11 mouse cellular contexts compared by ENCODE assay signal in the genomic region with DNA sequence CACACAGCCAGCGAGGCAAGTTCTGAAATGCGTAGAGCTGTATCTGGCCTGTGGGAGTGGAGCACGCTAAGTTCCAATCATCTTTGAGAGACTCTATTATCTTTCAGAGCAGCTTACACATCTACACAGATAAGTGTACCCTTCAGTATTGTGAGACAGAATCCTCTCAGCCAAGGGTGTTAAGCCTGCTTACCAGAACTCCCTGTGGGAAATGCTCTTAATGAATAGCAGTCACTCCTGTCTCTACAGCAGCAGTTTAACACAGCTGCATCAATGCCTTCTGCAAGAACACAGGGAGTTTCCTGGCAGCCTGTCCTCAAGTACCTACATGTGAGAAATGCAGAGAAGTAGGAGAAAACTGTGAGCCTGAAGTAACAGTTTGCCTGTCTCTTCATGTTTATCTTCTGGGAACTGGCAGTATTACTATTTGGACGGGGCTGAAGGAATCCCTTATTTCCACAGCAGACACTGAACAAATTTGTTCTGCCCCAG.
DNase-seq lines count a peak whose midpoint lies in the region; ATAC-seq and TF ChIP-seq lines count a peak whose summit lies in the region.
"Had no signal": no experiment of that assay in that cellular context is flagged by ENCODE, and none has a peak within 500 bp of the region (broad histone marks: within the 10 kb centered on the region; RNA-seq: fewer than 3 reads in every experiment).

No protein-coding gene starts in this region.

- no peak overlapping the region for H3K4me2 ChIP-seq in hindbrain, embryonic 14.5 days (replicated peaks)
- no peak overlapping the region for H3K4me2 ChIP-seq in midbrain, embryonic 16.5 days (ENCODE audit: low read length)
- H3K4me2 ChIP-seq: heart, embryonic 15.5 days had no signal

- DNase-seq in layer of hippocampus, adult 11-12 months (ENCODE audit: low spot score) = peak; percentile 15
- no peak for DNase-seq in layer of hippocampus, postnatal 25 days (ENCODE audit: extremely low spot score in 1 of 2, low spot score in 1 of 2)
- peak; percentile 74 for DNase-seq in brain, embryonic 14.5 days (ENCODE audit: low read depth)
- DNase-seq in hindbrain, embryonic 14.5 days (ENCODE audit: low spot score) = no peak
- no peak for DNase-seq in ovary, postnatal 36 days (ENCODE audit: low spot score)
- DNase-seq in cerebellum, postnatal 14 days = no peak
- DNase-seq: cerebellum, adult 9-10 months; kidney, adult 9 months had no signal

- 60% methylated on average over 4 of the region's 4 CpGs for WGBS in hindbrain, embryonic 14.5 days
- WGBS in midbrain, embryonic 16.5 days = 19% methylated on average over 4 of the region's 4 CpGs

- TF ChIP-seq POLR2A in brain, embryonic 14.5 days (IDR thresholded peaks at IDR 0.05; ENCODE audit: borderline replicate concordance, extremely low read depth, insufficient read depth, insufficient read length, poor library complexity, severe bottlenecking) = no peak

- no peaks in the 10 kb centered on the region for H3K27me3 ChIP-seq in hindbrain, embryonic 14.5 days (ENCODE audit: control insufficient read depth, insufficient read depth, low read length)
- no peaks in the 10 kb centered on the region for H3K27me3 ChIP-seq in midbrain, embryonic 16.5 days (ENCODE audit: control insufficient read depth, insufficient read depth, low read depth, low read length)
- H3K27me3 ChIP-seq: heart, embryonic 15.5 days had no signal

- H3K4me1 ChIP-seq in hindbrain, embryonic 14.5 days (replicated peaks; ENCODE audit: control insufficient read depth, insufficient read depth, low read length) = no peaks in the 10 kb centered on the region
- H3K4me1 ChIP-seq in midbrain, embryonic 16.5 days (ENCODE audit: control insufficient read depth, insufficient read depth, low read length) = peaks cover 5% of the 10 kb centered on the region; the same call in 1 of the 2 replicates
- H3K4me1 ChIP-seq: heart, embryonic 15.5 days had no signal

- no peak overlapping the region for H3K4me3 ChIP-seq in hindbrain, embryonic 14.5 days (replicated peaks; ENCODE audit: low read length)
- H3K4me3 ChIP-seq in midbrain, embryonic 16.5 days (ENCODE audit: low read depth, low read length) = no peak overlapping the region
- H3K4me3 ChIP-seq: heart, embryonic 15.5 days had no signal

- H3K36me3 ChIP-seq in hindbrain, embryonic 14.5 days (replicated peaks; ENCODE audit: control insufficient read depth, insufficient read depth) = no peaks in the 10 kb centered on the region
- H3K36me3 ChIP-seq in midbrain, embryonic 16.5 days (ENCODE audit: control insufficient read depth, insufficient read depth, low read length) = no peaks in the 10 kb centered on the region
- H3K36me3 ChIP-seq: heart, embryonic 15.5 days had no signal

- H3K27ac ChIP-seq in hindbrain, embryonic 14.5 days = no peak overlapping the region
- peak overlapping the region; percentile 47 for H3K27ac ChIP-seq in midbrain, embryonic 16.5 days (ENCODE audit: low read length)
- H3K27ac ChIP-seq: heart, embryonic 15.5 days had no signal

- no peaks in the 10 kb centered on the region for H3K9me3 ChIP-seq in hindbrain, embryonic 14.5 days (ENCODE audit: control insufficient read depth, low read length)
- H3K9me3 ChIP-seq in midbrain, embryonic 16.5 days (replicated peaks; ENCODE audit: control insufficient read depth, low read length, poor library complexity, severe bottlenecking) = no peaks in the 10 kb centered on the region
- H3K9me3 ChIP-seq: heart, embryonic 15.5 days had no signal

- H3K9ac ChIP-seq in hindbrain, embryonic 14.5 days = no peak overlapping the region
- H3K9ac ChIP-seq in midbrain, embryonic 16.5 days (ENCODE audit: low read depth, low read length) = 0 out of 2 replicates have a peak overlapping the region, but pooled peaks have one; percentile 11
- H3K9ac ChIP-seq: heart, embryonic 15.5 days had no signal

- no peak for TF ChIP-seq CTCF in brain, embryonic 14.5 days (IDR thresholded peaks at IDR 0.05; ENCODE audit: borderline replicate concordance, extremely low read depth, insufficient read depth, insufficient read length)

- 0 out of 2 replicates have a peak, but pooled peaks have one; percentile 31 for ATAC-seq in hindbrain, embryonic 14.5 days (ENCODE audit: low FRiP score)
- ATAC-seq in midbrain, embryonic 16.5 days = peak; percentile 66; the same call in 1 of the 2 replicates
- no peak for ATAC-seq in CD4-positive, CD25-positive, alpha-beta regulatory T cell, adult 4 months

Comparison
In these comparisons a context has a peak if more than half of its experiments do, and no peak if none do; other contexts are left out.
1. DNase-seq: peak in layer of hippocampus, adult 11-12 months (single experiment) and brain, embryonic 14.5 days (single experiment); none in layer of hippocampus, postnatal 25 days (0 of 2), hindbrain, embryonic 14.5 days (single experiment), ovary, postnatal 36 days (single experiment) and cerebellum, postnatal 14 days (0 of 2).